Mouse (Mus musculus): ENCODE results near the gene Myd88. TPM values are rescaled to one million over a fixed set of nuclear protein-coding genes. Genes with fewer than 3 reads are reported as not detected.

Myd88 gene
- polyA plus RNA-seq, 1 experiment from 2014 or later, result 11.8 TPM

Other genes with a start within 250 kb of the Myd88 start
- 26.6 and 27.8 TPM in 2 replicates for gene Plcd1, start 247.9 kb downstream of the Myd88 start, polyA plus RNA-seq (2016; fragmentation: Nextera tagmentation; extraction: Ambion mirVana)
- 1.5 and 1.7 TPM in 2 replicates for gene Dlec1, start 238.9 kb downstream of the Myd88 start, polyA plus RNA-seq (2016; fragmentation: Nextera tagmentation; extraction: Ambion mirVana)
- gene Acaa1b, start 184.3 kb downstream of the Myd88 start, polyA plus RNA-seq (2016; fragmentation: Nextera tagmentation; extraction: Ambion mirVana), result 2.3 and 3.0 TPM in 2 replicates
- gene Gm47289, start 182.2 kb downstream of the Myd88 start, polyA plus RNA-seq (2016; fragmentation: Nextera tagmentation; extraction: Ambion mirVana), result not detected in 2 replicates
- not detected in 2 replicates for gene Slc22a13, start 132.3 kb downstream of the Myd88 start, polyA plus RNA-seq (2016; fragmentation: Nextera tagmentation; extraction: Ambion mirVana)
- gene Oxsr1, start 19.0 kb downstream of the Myd88 start, polyA plus RNA-seq (2016; fragmentation: Nextera tagmentation; extraction: Ambion mirVana), result 17.9 and 18.0 TPM in 2 replicates
- 93.7 and 97.8 TPM in 2 replicates for gene Acaa1a, start 1.7 kb downstream of the Myd88 start, polyA plus RNA-seq (2016; fragmentation: Nextera tagmentation; extraction: Ambion mirVana)
- gene Xylb, start 16.0 kb upstream of the Myd88 start, polyA plus RNA-seq (2016; fragmentation: Nextera tagmentation; extraction: Ambion mirVana), result 6.6 and 6.7 TPM in 2 replicates
- not detected in 2 replicates for gene Slc22a14, start 24.1 kb upstream of the Myd88 start, polyA plus RNA-seq (2016; fragmentation: Nextera tagmentation; extraction: Ambion mirVana)
- gene Acvr2b, start 60.7 kb upstream of the Myd88 start, polyA plus RNA-seq (2016; fragmentation: Nextera tagmentation; extraction: Ambion mirVana), result 44.5 and 52.2 TPM in 2 replicates
- gene Exog, start 103.5 kb upstream of the Myd88 start, polyA plus RNA-seq (2016; fragmentation: Nextera tagmentation; extraction: Ambion mirVana), result 45.6 and 48.3 TPM in 2 replicates
- gene Scn5a, start 237.6 kb upstream of the Myd88 start, polyA plus RNA-seq (2016; fragmentation: Nextera tagmentation; extraction: Ambion mirVana), result 0.97 and 1.0 TPM in 2 replicates

Data from embryonic facial prominence, embryonic 12.5 days (tissue).